Mouse (Mus musculus): Measurements from ENCODE around the gene Itsn2. TPM values are rescaled to one million over a fixed set of nuclear protein-coding genes. Genes with fewer than 3 reads are reported as not detected.

The Itsn2 gene
- polyA plus RNA-seq (2017; shearing (Covaris generic)), result 29.4 TPM

DNA sequence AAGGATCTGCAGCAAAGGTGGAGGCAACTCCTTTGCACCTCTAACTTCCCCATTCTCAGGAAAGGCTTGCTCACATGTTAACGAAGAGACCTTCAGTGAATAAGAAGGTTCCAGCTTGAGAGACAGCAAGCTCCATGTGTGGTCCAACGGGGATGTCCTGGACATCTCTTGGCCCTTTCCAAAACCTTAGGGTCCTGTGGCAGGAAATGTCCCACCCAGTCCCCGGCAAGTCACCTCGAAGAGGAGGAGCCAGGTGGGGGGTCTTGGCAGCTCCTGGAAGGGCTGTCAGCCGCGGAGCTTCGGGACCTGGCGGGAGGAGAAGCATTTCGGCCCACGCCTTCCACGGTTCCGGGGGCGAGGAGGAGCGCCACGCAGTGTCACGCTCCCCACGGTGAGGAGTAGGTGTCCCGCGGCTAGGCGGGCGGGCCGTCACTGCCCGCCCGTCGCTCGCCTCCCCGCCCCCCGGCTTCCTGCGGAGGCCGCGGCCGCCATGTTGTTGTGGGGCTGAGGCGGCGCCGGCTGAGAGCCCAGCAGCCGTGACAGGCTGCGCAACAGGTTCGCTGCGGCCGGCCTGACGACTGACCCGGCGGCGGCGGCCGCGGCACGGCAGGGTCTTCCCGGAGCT is at the start of gene Itsn2, which contains the start of gene Gm3625:
Itsn2 (plus strand) TSS at position 98 of the 625 bp plus-strand sequence.
Gm3625 (minus strand) TSS at position 387 of the 625 bp plus-strand sequence.

DNA sequence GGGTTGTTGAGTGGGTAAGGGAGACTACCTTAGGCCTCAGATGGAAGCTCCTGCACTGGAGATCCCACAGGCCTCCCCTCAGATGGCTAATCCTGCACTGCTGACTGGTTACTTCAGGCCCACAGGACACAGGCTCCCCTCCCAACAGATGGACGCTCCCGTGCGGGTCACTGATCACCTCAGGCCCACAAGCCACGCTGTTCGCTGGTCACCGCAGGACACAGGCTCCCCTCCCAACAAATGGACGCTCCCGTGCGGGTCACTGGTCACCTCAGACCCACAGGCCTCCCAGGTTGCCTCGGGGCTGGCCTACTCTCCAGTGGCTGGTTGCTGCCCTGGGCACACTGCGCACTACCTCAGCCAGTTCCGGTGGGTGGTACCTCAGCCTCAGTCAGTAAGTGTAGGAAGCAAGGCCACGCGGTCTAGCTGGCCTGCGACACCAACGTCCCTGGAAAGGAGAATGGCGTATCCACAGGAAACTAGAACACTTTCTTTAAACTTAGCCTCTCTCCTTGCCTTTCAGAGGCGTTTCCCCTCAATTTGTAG is 145.7 kb downstream of the Itsn2 start, which contains the start of gene Fam228a:
Fam228a (minus strand) TSS at position 400 of the 546 bp plus-strand sequence.

Other genes with a start within 250 kb of the Itsn2 start
- 4.6 TPM for gene Ncoa1, start 115.5 kb upstream of the Itsn2 start, polyA plus RNA-seq (2017; shearing (Covaris generic))
- gene Gm3625, start 289 bp downstream of the Itsn2 start, polyA plus RNA-seq (2017; shearing (Covaris generic)), result not detected
- gene Fam228a, start 145.8 kb downstream of the Itsn2 start, polyA plus RNA-seq (2017; shearing (Covaris generic)), result not detected
- gene Pfn4, start 176.4 kb downstream of the Itsn2 start, polyA plus RNA-seq (2017; shearing (Covaris generic)), result 0.21 TPM
- 0.65 TPM for gene Fam228b, start 176.6 kb downstream of the Itsn2 start, polyA plus RNA-seq (2017; shearing (Covaris generic))
- gene Sf3b6, start 224.9 kb downstream of the Itsn2 start, polyA plus RNA-seq (2017; shearing (Covaris generic)), result 422 TPM
- 0.45 TPM for gene Fkbp1b, start 249.0 kb downstream of the Itsn2 start, polyA plus RNA-seq (2017; shearing (Covaris generic))

Data from CD4-positive, CD25-positive, alpha-beta regulatory T cell, adult 9 weeks (primary cell).